In the genomic region with DNA sequence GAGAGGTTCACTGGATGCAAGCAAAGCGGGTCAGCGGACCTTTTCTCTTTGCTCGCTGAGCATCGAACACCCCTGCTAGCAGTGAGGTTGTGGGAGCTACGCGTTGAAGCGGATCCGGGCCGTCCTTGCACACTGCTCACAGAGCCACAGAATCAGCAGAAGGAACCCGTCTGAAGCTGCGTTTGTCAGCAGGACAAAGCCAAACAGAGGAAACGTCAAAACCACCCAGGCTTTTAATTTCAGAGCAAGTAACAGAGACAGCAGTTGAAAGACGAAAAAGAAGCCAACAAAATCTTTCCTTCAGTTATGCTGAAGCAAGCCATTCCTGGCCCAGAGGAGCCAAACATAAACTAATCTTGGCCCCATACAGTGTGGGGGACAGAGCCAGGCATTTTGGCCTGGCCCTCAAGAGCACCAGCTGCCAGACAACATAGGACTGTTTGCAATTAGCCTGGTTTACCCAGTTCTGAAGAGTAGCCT, we compare ENCODE assay signal across 8 mouse cellular contexts.
DNase-seq lines count a peak whose midpoint lies in the region; ATAC-seq and TF ChIP-seq lines count a peak whose summit lies in the region.

No protein-coding gene starts in this region.

- H3K9me3 ChIP-seq in heart, embryonic 10.5 days: no peaks in the 10 kb centered on the region
- no peaks in the 10 kb centered on the region for H3K9me3 ChIP-seq in embryonic facial prominence, embryonic 13.5 days
- H3K9me3 ChIP-seq in midbrain, embryonic 11.5 days (ENCODE audit: control insufficient read depth, low read length): no peaks in the 10 kb centered on the region

- H3K4me1 ChIP-seq in heart, adult 2 months (ENCODE audit: control insufficient read depth, insufficient read depth, low read length): no peaks in the 10 kb centered on the region; the same call in 1 of the 2 replicates
- H3K4me1 ChIP-seq in heart, embryonic 10.5 days: no peaks in the 10 kb centered on the region; the same call in 1 of the 2 replicates
- H3K4me1 ChIP-seq in embryonic facial prominence, embryonic 13.5 days: peaks cover 28% of the 10 kb centered on the region
- H3K4me1 ChIP-seq in midbrain, embryonic 11.5 days (ENCODE audit: control insufficient read depth, insufficient read depth, low read length): no peaks in the 10 kb centered on the region

- intact Hi-C loops in heart, adult 2 months (cut with DNase I): no loop called here
- intact Hi-C loops in heart, postnatal 25 days (cut with DNase I): no loop called here

- H3K4me2 ChIP-seq in embryonic facial prominence, embryonic 13.5 days: peak overlapping the region; percentile 16; the same call in 1 of the 2 replicates
- H3K4me2 ChIP-seq in midbrain, embryonic 11.5 days: no peak overlapping the region

- no peak for TF ChIP-seq EP300 in heart, adult 2 months (IDR thresholded peaks at IDR 0.05; ENCODE audit: insufficient read depth, low read depth, low read length)

- no peak overlapping the region for H3K9ac ChIP-seq in heart, adult 2 months (ENCODE audit: low read depth, low read length)
- H3K9ac ChIP-seq in embryonic facial prominence, embryonic 13.5 days: no peak overlapping the region
- H3K9ac ChIP-seq in midbrain, embryonic 11.5 days (ENCODE audit: low read length): no peak overlapping the region

- H3K27ac ChIP-seq in heart, adult 2 months: no peak overlapping the region
- no peak overlapping the region; the same call in 1 of the 2 replicates for H3K27ac ChIP-seq in heart, embryonic 10.5 days
- H3K27ac ChIP-seq in embryonic facial prominence, embryonic 13.5 days: peak overlapping the region; percentile 86
- H3K27ac ChIP-seq in midbrain, embryonic 11.5 days (ENCODE audit: low read depth, low read length): no peak overlapping the region

- no peaks in the 10 kb centered on the region for H3K27me3 ChIP-seq in heart, adult 2 months (ENCODE audit: control insufficient read depth, insufficient read depth, low read length)
- no peaks in the 10 kb centered on the region for H3K27me3 ChIP-seq in heart, embryonic 10.5 days (ENCODE audit: insufficient read depth, poor library complexity, severe bottlenecking)
- H3K27me3 ChIP-seq in embryonic facial prominence, embryonic 13.5 days: no peaks in the 10 kb centered on the region
- H3K27me3 ChIP-seq in midbrain, embryonic 11.5 days (ENCODE audit: control insufficient read depth, insufficient read depth, low read length): no peaks in the 10 kb centered on the region

- H3K36me3 ChIP-seq in heart, adult 2 months (ENCODE audit: control insufficient read depth, insufficient read depth, low read length): no peaks in the 10 kb centered on the region
- H3K36me3 ChIP-seq in heart, embryonic 10.5 days: no peaks in the 10 kb centered on the region
- no peaks in the 10 kb centered on the region for H3K36me3 ChIP-seq in embryonic facial prominence, embryonic 13.5 days
- no peaks in the 10 kb centered on the region for H3K36me3 ChIP-seq in midbrain, embryonic 11.5 days (ENCODE audit: control insufficient read depth, insufficient read depth, low read length)

- 0 out of 2 replicates have a peak, but pooled peaks have one; percentile 75 for ATAC-seq in embryonic facial prominence, embryonic 13.5 days (ENCODE audit: insufficient number of reproducible peaks, insufficient read depth, low FRiP score, low TSS enrichment, low read depth)
- ATAC-seq in midbrain, embryonic 11.5 days (ENCODE audit: low FRiP score): 0 out of 2 replicates have a peak, but pooled peaks have one; percentile 46
- ATAC-seq in CD4-positive, CD25-positive, alpha-beta regulatory T cell, adult 4 months: no peak

- H3K79me2 ChIP-seq in heart, adult 2 months (replicated peaks; ENCODE audit: control insufficient read depth, insufficient read depth, low read length): no peaks in the 10 kb centered on the region

- peak; percentile 28 to 37 for DNase-seq in heart, adult 2 months
- no peak for DNase-seq in heart, embryonic 10.5 days (ENCODE audit: low spot score)
- DNase-seq in heart, postnatal 25 days (ENCODE audit: low spot score): peak; percentile 24
- DNase-seq in midbrain, embryonic 11.5 days (ENCODE audit: low spot score, missing footprints): peak; percentile 89
- DNase-seq in right cerebral cortex, postnatal 36 days (ENCODE audit: low spot score in 2 of 2): no peak
- no peak for DNase-seq in liver

- no peak for TF ChIP-seq POLR2A in heart, adult 2 months (IDR thresholded peaks at IDR 0.05; ENCODE audit: insufficient read depth, low read depth, low read length)

- no peak overlapping the region for H3K4me3 ChIP-seq in heart, adult 2 months
- no peak overlapping the region for H3K4me3 ChIP-seq in heart, embryonic 10.5 days
- H3K4me3 ChIP-seq in embryonic facial prominence, embryonic 13.5 days: no peak overlapping the region
- no peak overlapping the region for H3K4me3 ChIP-seq in midbrain, embryonic 11.5 days (ENCODE audit: low read depth, low read length)

- WGBS in heart, adult 2 months: 61% methylated on average over 13 of the region's 13 CpGs
- 70% methylated on average over 13 of the region's 13 CpGs for WGBS in heart, embryonic 10.5 days
- 35% methylated on average over 13 of the region's 13 CpGs for WGBS in embryonic facial prominence, embryonic 13.5 days
- 11% methylated on average over 13 of the region's 13 CpGs for WGBS in midbrain, embryonic 11.5 days

- no peak for TF ChIP-seq CTCF in heart, adult 2 months (IDR thresholded peaks at IDR 0.05)

Comparison
In these comparisons a context has a peak if more than half of its experiments do, and no peak if none do; other contexts are left out.
1. DNase-seq: peak in heart, adult 2 months (2 of 2), heart, postnatal 25 days (single experiment) and midbrain, embryonic 11.5 days (single experiment); none in heart, embryonic 10.5 days (single experiment), right cerebral cortex, postnatal 36 days (0 of 2) and liver (single experiment).